Comparison of ENCODE assay signal across 23 mouse cellular contexts in genomic region chr2:144094721-144095120, GRCm38 (mm10).
A peak's percentile ranks its signal among the peaks of the same experiment; 100 is the strongest.
DNase-seq lines count a peak whose midpoint lies in the region; ATAC-seq and TF ChIP-seq lines count a peak whose summit lies in the region.
"Had no signal": no experiment of that assay in that cellular context is flagged by ENCODE, and none has a peak within 500 bp of the region (broad histone marks: within the 10 kb centered on the region; RNA-seq: fewer than 3 reads in every experiment).

No protein-coding gene starts in this region.

- DNase-seq in 3T3-L1 (ENCODE audit: low read depth, low spot score) = peak; percentile 78
- peak; percentile 69 for DNase-seq in NIH3T3 (ENCODE audit: low read depth)
- no peak for DNase-seq in MN1 (ENCODE audit: low spot score)
- no peak for DNase-seq in midbrain, embryonic 14.5 days
- DNase-seq in forebrain, embryonic 14.5 days (ENCODE audit: low spot score) = no peak
- DNase-seq: adrenal gland, adult 2 months; adrenal gland, adult 8-10 months; adrenal gland, postnatal 10 days; adrenal gland, postnatal 14 days; adrenal gland, postnatal 25 days; adrenal gland, postnatal 36 days; B cell, adult 2 months; cerebellum, adult 11 months; cerebellum, adult 11-12 months; cerebellum, adult 18-20 months; cerebellum, adult 2 months; cerebellum, adult 8-10 months; cerebellum, adult 9-10 months had no signal

- H3K36me3 ChIP-seq in midbrain, embryonic 14.5 days (ENCODE audit: control insufficient read depth, insufficient read depth, low read length) = no peaks in the 10 kb centered on the region
- H3K36me3 ChIP-seq in forebrain, embryonic 14.5 days (ENCODE audit: control insufficient read depth, insufficient read depth, low read length) = no peaks in the 10 kb centered on the region
- H3K36me3 ChIP-seq: G1E had no signal

- no peak overlapping the region for H3K9ac ChIP-seq in midbrain, embryonic 14.5 days (replicated peaks; ENCODE audit: low read length)
- H3K9ac ChIP-seq in forebrain, embryonic 14.5 days (ENCODE audit: low read length) = no peak overlapping the region

- H3K27me3 ChIP-seq in midbrain, embryonic 14.5 days (ENCODE audit: control insufficient read depth, insufficient read depth, low read length) = no peaks in the 10 kb centered on the region
- H3K27me3 ChIP-seq in forebrain, embryonic 14.5 days (replicated peaks; ENCODE audit: control insufficient read depth, insufficient read depth, low read length) = no peaks in the 10 kb centered on the region
- H3K27me3 ChIP-seq: Patski had no signal

- no peaks in the 10 kb centered on the region for H3K9me3 ChIP-seq in midbrain, embryonic 14.5 days (ENCODE audit: control insufficient read depth, low read length)
- H3K9me3 ChIP-seq in forebrain, embryonic 14.5 days (replicated peaks; ENCODE audit: control insufficient read depth, low read length) = no peaks in the 10 kb centered on the region

- no peak overlapping the region for H3K4me2 ChIP-seq in midbrain, embryonic 14.5 days (ENCODE audit: low read length)
- no peak overlapping the region for H3K4me2 ChIP-seq in forebrain, embryonic 14.5 days (ENCODE audit: low read length)

- H3K4me1 ChIP-seq in embryonic fibroblast, embryonic 13.5 days (ENCODE audit: control insufficient read depth, insufficient read depth, low read length) = peaks cover 10% of the 10 kb centered on the region
- H3K4me1 ChIP-seq in midbrain, embryonic 14.5 days (ENCODE audit: control insufficient read depth, insufficient read depth, low read length) = no peaks in the 10 kb centered on the region
- no peaks in the 10 kb centered on the region for H3K4me1 ChIP-seq in forebrain, embryonic 14.5 days (ENCODE audit: control insufficient read depth, insufficient read depth, low read length)

- H3K27ac ChIP-seq in embryonic fibroblast, embryonic 13.5 days (ENCODE audit: insufficient read depth, low read length) = peak overlapping the region; percentile 84
- H3K27ac ChIP-seq in midbrain, embryonic 14.5 days (replicated peaks; ENCODE audit: low read depth, low read length) = no peak overlapping the region
- no peak overlapping the region for H3K27ac ChIP-seq in forebrain, embryonic 14.5 days (ENCODE audit: low read depth, low read length)

- TF ChIP-seq CTCF in embryonic fibroblast, embryonic 13.5 days (IDR thresholded peaks at IDR 0.05; ENCODE audit: borderline replicate concordance, insufficient read depth, low read length) = no peak

- no peak overlapping the region for H3K4me3 ChIP-seq in embryonic fibroblast, embryonic 13.5 days (ENCODE audit: insufficient read depth, low read length)
- no peak overlapping the region for H3K4me3 ChIP-seq in midbrain, embryonic 14.5 days (replicated peaks; ENCODE audit: low read depth, low read length)
- no peak overlapping the region for H3K4me3 ChIP-seq in forebrain, embryonic 14.5 days (ENCODE audit: low read depth, low read length)

- TF ChIP-seq POLR2A in embryonic fibroblast, embryonic 13.5 days (IDR thresholded peaks at IDR 0.05; ENCODE audit: low read depth, low read length) = no peak

- 59% methylated on average over 1 of the region's 1 CpGs for WGBS in midbrain, embryonic 14.5 days
- WGBS in forebrain, embryonic 14.5 days = 86% methylated on average over 1 of the region's 1 CpGs

- ATAC-seq in midbrain, embryonic 14.5 days (ENCODE audit: low FRiP score, low TSS enrichment) = no peak
- ATAC-seq in forebrain, embryonic 14.5 days = no peak
- ATAC-seq: activated CD4-positive, CD25-positive, alpha-beta regulatory T cell, adult 4 months; CD4-positive, CD25-positive, alpha-beta regulatory T cell, adult 4 months; Patski had no signal

Comparison
In these comparisons a context has a peak if more than half of its experiments do, and no peak if none do; other contexts are left out.
1. DNase-seq: peak in 3T3-L1 (single experiment) and NIH3T3 (single experiment); none in MN1 (single experiment), midbrain, embryonic 14.5 days (single experiment) and forebrain, embryonic 14.5 days (single experiment).